Mouse (Mus musculus) spleen, adult 18-20 months (tissue): ENCODE measurements around the gene Ctsz.

Experiments used
- DNase-seq, 2 experiments: peaks; one replicate each; pipeline ENCODE4 v3.0.0; 2022; ENCODE audit warnings: mixed read lengths in 2 of 2

Gene Ctsz

DNA sequence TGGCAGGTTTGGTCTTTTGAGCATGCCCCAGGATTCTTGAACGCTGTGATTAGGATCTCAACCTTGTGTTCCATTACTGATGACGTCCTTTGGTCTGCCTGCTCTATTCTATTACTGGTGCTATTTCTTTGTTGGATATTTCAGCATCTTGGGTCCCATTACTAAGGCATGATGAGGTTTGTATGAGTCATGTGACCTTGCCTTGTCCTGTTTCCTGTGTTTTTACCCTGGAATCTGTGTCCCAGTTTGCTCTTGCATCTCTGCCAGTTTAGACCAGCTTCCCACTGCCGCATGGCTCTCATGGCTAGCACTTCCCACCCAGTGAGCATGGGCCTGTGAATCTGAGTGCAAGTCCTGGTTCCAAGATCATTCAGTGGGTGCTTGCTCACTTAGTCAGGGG is 46.9 kb downstream of the Ctsz start:
- no peak for DNase-seq

DNA sequence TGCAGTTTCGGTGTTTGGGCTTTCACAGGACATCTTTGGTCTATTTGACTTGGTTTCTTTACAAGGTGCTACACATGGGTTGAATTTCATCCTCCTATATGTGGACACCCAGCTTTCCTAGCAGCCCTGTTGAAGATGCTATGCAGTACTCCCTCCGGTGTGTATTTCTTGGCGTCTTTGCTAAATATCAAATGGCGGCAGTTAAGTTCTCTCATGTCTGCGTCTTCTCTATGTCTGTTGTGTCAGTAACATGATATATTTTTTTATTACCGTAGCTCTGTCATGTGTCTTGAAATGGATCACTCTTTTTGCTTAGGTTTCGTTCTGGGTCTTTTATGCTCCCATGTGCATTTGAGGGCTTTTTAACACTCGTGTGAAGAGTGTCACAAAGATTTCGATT is 57.8 kb downstream of the Ctsz start:
- no peak for DNase-seq
